Mouse (Mus musculus) layer of hippocampus, adult 18-20 months (tissue): ENCODE results near the gene Nol11. TPM values are rescaled to one million over a fixed set of nuclear protein-coding genes. Genes with fewer than 3 reads are reported as not detected.

ENCODE experiments used
- total RNA-seq, 2 experiments: library from RNA; stranded (reverse); gene quantifications; 2 replicates each; pipeline ENCODE4 v1.2.3; 2021

Gene Nol11
- total RNA-seq, 2 experiments from 2014 or later: 22.9 to 25.4 TPM

Other genes with a start within 250 kb of the Nol11 start
- gene Kpna2, start 189.8 kb downstream of the Nol11 start, total RNA-seq: 10 to 100 TPM; 23.3 to 23.9 TPM
- gene 1810010H24Rik, start 163.7 kb downstream of the Nol11 start, total RNA-seq: 1 to 10 TPM; 2.6 to 3.3 TPM
- gene Bptf, start 57.3 kb downstream of the Nol11 start, total RNA-seq: 10 to 100 TPM; 71.7 to 74.0 TPM